Mouse (Mus musculus): ENCODE data around the gene Igsf10.
A peak's percentile ranks its signal among the peaks of the same experiment; 100 is the strongest.

GRCm38 (mm10) chr3:59344065-59344905 is at the start of gene Igsf10:
- no peak for TF ChIP-seq CTCF (IDR thresholded peaks at IDR 0.05; ENCODE audit: borderline replicate concordance, insufficient read depth, low read length)
- peak; percentile 56 for TF ChIP-seq POLR2A (IDR thresholded peaks at IDR 0.05; ENCODE audit: low read depth, low read length)

Measured in embryonic fibroblast, embryonic 13.5 days (primary cell).